Mouse (Mus musculus) lung, postnatal 0 days (tissue): ENCODE measurements around the gene Adk.

Source experiments
- CTCF ChIP-seq: IDR thresholded peaks from 2 replicates; pipeline ENCODE4 v1.5.1; 2016; ENCODE audit warnings: antibody characterized with exemption, mild to moderate bottlenecking
- EP300 ChIP-seq: IDR thresholded peaks from 2 replicates; pipeline ENCODE4 v1.6.1; 2016; ENCODE audit warnings: antibody characterized with exemption, mild to moderate bottlenecking, control low read depth

- no peak for TF ChIP-seq EP300
- no peak for TF ChIP-seq CTCF
These were observed 288.8 kb downstream of the Adk start for GRCm38 (mm10) chr14:21341195-21341594.
